Mouse (Mus musculus) C2C12 (cell line): ENCODE results near the gene Mlip.

Experiments used
- CEBPB ChIP-seq: IDR thresholded peaks from one replicate; pipeline ENCODE4 v1.6.1; 2011; ENCODE audit warnings: low read depth, mild to moderate bottlenecking, control low read depth, moderate library complexity
- CTCF ChIP-seq: IDR thresholded peaks from one replicate; pipeline ENCODE4 v1.5.1; 2011; ENCODE audit not compliant: control insufficient read depth, insufficient read depth, insufficient read length
- USF1 ChIP-seq: IDR thresholded peaks from one replicate; pipeline ENCODE4 v1.6.1; 2011; ENCODE audit warnings: low read depth, mild to moderate bottlenecking, control low read depth, moderate library complexity

DNA sequence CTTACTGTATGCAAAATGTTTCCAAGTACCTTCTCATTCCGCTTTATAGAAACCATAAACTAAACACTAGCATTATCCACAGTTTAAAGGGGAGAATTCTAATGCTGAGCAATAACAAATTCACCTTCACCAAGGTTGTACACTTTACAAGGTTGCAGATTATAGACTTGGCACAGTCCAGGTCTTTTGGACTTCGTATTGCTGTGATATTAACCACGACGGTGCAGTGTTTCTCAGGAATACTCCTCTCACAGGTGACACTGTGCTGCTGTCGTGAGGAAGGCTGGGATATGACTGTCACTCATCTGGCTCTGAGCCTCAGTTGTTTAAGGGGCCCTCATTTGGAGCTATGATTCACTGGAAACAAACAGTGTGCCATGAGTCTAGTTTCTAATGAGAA is 75.5 kb downstream of the Mlip start:
- TF ChIP-seq CTCF: no peak
- TF ChIP-seq CEBPB: no peak
- TF ChIP-seq USF1: no peak
